Mouse (Mus musculus): ENCODE measurements at regions not wholly inside any gene's neighbourhood (a gene's known extent, or its start where the extent isn't known, plus 50 kb on each side); places are given as distances from the start of the nearest gene placed in this dataset.

DNA sequence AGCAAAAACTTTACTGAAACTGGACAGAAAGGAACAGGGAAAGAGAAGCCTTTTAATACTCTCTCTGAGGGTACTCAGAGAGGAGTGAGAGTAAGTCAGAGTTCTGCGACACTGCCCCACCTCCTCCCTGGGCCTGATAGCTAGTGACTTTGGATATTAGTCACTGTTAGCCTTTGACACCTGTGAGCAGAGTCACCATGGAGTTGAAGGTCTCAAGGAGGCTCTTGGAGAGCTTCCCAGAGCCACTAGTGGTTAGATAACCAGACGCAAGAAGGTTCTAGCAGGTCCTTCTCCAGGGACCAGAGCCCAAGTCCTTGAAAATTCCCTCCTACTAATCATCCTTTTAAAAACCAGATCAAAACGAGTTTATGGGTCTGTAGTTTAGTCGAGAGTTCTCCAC is 94.3 kb downstream of the Brms1l start:
- no peak for DNase-seq (ENCODE audit: extremely low read depth, low read depth, low spot score)

DNA sequence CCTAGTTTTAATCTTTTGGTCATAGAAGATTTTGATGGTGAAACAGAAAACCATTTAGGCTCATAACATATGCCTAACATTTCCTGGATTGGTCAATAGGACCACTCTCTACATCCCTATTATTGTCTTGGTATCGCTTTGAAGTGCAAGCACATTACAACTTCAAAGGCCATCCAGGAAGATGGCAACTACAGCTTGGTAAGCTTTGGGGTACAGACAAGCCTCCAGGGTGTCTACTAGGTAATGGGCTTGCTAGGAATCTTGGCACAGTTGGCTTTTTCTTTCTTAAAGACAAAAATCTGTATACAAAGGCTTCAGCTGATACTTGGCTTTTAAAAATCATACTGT is 90.8 kb downstream of the Brms1l start:
- no peak for DNase-seq (ENCODE audit: extremely low read depth, low read depth, low spot score)

DNA sequence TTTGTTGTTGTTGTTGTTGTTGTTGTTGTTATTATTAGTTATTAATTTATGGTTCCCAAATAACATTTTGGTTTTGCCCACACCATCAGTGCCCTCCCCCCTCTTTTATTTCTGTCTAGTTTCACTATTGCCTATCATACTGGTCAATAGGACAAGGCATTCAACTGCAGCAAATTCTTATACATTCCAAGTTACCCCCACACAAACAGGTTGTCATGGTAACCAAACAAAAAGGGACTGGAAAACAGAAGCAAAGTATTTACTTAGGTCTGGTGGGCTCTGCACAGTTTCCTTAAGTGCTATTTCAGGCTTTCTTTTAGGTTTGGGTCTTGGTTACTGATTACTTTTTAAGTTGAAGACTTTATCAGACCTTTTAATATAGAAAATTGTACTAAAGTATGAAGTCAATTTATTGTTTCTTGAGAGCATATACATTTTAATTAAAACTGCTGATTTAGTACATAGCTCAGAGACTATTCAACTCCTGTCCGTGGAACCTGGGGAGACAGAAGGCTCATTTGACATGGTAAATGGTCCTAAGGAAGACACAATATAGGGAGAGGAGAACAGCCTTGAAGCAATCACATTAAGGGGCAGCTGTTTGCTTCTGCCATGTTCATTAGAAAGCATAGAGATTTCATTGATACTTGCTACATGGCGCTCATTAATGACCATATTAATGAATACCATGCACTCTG is 90.3 kb downstream of the Brms1l start:
- no peak for DNase-seq (ENCODE audit: extremely low read depth, low read depth, low spot score)
